Mouse (Mus musculus): Measurements from ENCODE around the gene Jkamp.

GRCm38 (mm10) chr12:72115126-72115525 lies 29.7 kb downstream of the Jkamp start:
- TF ChIP-seq CTCF (IDR thresholded peaks at IDR 0.05) (no peak), EP300 (IDR thresholded peaks at IDR 0.05) (no peak)

Data from lung, postnatal 0 days (tissue).